Mouse (Mus musculus) intestine, embryonic 16.5 days (tissue): ENCODE data around the gene Aebp2. TPM values are rescaled to one million over a fixed set of nuclear protein-coding genes. Genes with fewer than 3 reads are reported as not detected.

Experiments
- ATAC-seq: fragments of 200-750 bp; cut with Nextera tagmentation; 2 replicates; pipeline ENCODE4 v1.8.0; 2017; ENCODE audit warnings: moderate TSS enrichment, moderate library complexity
- H3K27ac ChIP-seq: fragments of 300-500 bp; sonication (generic); 2 replicates; pipeline ENCODE4 v1.5.1; 2014; ENCODE audit warnings: mild to moderate bottlenecking, low read length
- H3K27me3 ChIP-seq: fragments of 300-500 bp; sonication (generic); replicated peaks from 2 replicates; pipeline ENCODE4 v1.6.1; 2014; ENCODE audit warnings: low read length, control low read depth, mixed read lengths; ENCODE audit not compliant: control insufficient read depth, insufficient read depth
- H3K36me3 ChIP-seq: fragments of 300-500 bp; sonication (generic); 2 replicates; pipeline ENCODE4 v1.6.1; 2014; ENCODE audit warnings: low read length, control low read depth; ENCODE audit not compliant: control insufficient read depth, insufficient read depth
- H3K4me1 ChIP-seq: fragments of 300-500 bp; sonication (generic); 2 replicates; pipeline ENCODE4 v1.6.1; 2014; ENCODE audit warnings: low read length, control low read depth, mixed read lengths; ENCODE audit not compliant: control insufficient read depth, insufficient read depth
- H3K4me2 ChIP-seq: fragments of 300-500 bp; sonication (generic); 2 replicates; pipeline ENCODE4 v1.6.1; 2014; ENCODE audit warnings: low read depth, low read length, control low read depth
- H3K4me3 ChIP-seq: fragments of 300-500 bp; sonication (generic); 2 replicates; pipeline ENCODE4 v1.5.1; 2014; ENCODE audit warnings: mild to moderate bottlenecking, low read length
- H3K9ac ChIP-seq: fragments of 300-500 bp; sonication (generic); 2 replicates; pipeline ENCODE4 v1.6.1; 2014; ENCODE audit warnings: low read depth, low read length
- H3K9me3 ChIP-seq: fragments of 300-500 bp; sonication (generic); 2 replicates; pipeline ENCODE4 v1.6.1; 2016; ENCODE audit warnings: low read length, control low read depth; ENCODE audit not compliant: control insufficient read depth
- WGBS: fragments of 180-500 bp; shearing (Covaris S2); extraction: QIAGEN DNeasy Blood & Tissue Kit; methylation state at CpG from one replicate; pipeline ENCODE4 v1.1.7; 2014; 5-methylcytosine and 5-hydroxymethylcytosine counted together
- polyA plus RNA-seq: library from polyadenylated mRNA; unstranded; fragments of >200 nt; fragmentation: Nextera tagmentation; extraction: Ambion mirVana; gene quantifications from 2 replicates; pipeline ENCODE4 v1.2.1, GENCODE M21; 2015

Gene Aebp2
- polyA plus RNA-seq, 1 experiment from 2014 or later = 7.3 TPM

GRCm38 (mm10) chr6:140676094-140676493 is 53.6 kb downstream of the Aebp2 start:
- no peaks in the 10 kb centered on the region for H3K27me3 ChIP-seq
- 0 out of 2 replicates have a peak, but pooled peaks cover 10% of the 10 kb centered on the region for H3K4me1 ChIP-seq
- no peaks in the 10 kb centered on the region for H3K36me3 ChIP-seq
- H3K9me3 ChIP-seq = no peaks in the 10 kb centered on the region
- H3K4me2 ChIP-seq = no peak overlapping the region
- no peak overlapping the region for H3K4me3 ChIP-seq
- WGBS = 91% methylated on average over 4 of the region's 4 CpGs
- ATAC-seq = no peak; the same call in 1 of the 2 replicates
- no peak overlapping the region for H3K27ac ChIP-seq
- H3K9ac ChIP-seq = no peak overlapping the region

- H3K27me3 ChIP-seq = no peaks in the 10 kb centered on the region
- H3K4me1 ChIP-seq = 0 out of 2 replicates have a peak, but pooled peaks cover 10% of the 10 kb centered on the region
- no peak overlapping the region for H3K4me2 ChIP-seq
- 35% methylated on average over 4 of the region's 4 CpGs for WGBS
- ATAC-seq = no peak
- no peaks in the 10 kb centered on the region for H3K36me3 ChIP-seq
- H3K9me3 ChIP-seq = no peaks in the 10 kb centered on the region
- no peak overlapping the region for H3K9ac ChIP-seq
- no peak overlapping the region for H3K4me3 ChIP-seq
- H3K27ac ChIP-seq = no peak overlapping the region
Measured at GRCm38 (mm10) chr6:140677041-140677440, 54.6 kb downstream of the Aebp2 start.

GRCm38 (mm10) chr6:140677960-140678359 is 55.5 kb downstream of the Aebp2 start:
- H3K4me1 ChIP-seq = 0 out of 2 replicates have a peak, but pooled peaks cover 10% of the 10 kb centered on the region
- H3K27ac ChIP-seq = no peak overlapping the region
- H3K4me2 ChIP-seq = no peak overlapping the region
- H3K27me3 ChIP-seq = no peaks in the 10 kb centered on the region
- no peak overlapping the region for H3K4me3 ChIP-seq
- 70% methylated on average over 9 of the region's 9 CpGs for whole genome bisulfite sequencing
- no peak overlapping the region for H3K9ac ChIP-seq
- H3K36me3 ChIP-seq = no peaks in the 10 kb centered on the region
- H3K9me3 ChIP-seq = no peaks in the 10 kb centered on the region
- no peak for ATAC-seq

- H3K9me3 ChIP-seq = no peaks in the 10 kb centered on the region
- no peaks in the 10 kb centered on the region for H3K27me3 ChIP-seq
- no peak for ATAC-seq
- H3K4me1 ChIP-seq = 0 out of 2 replicates have a peak, but pooled peaks cover 10% of the 10 kb centered on the region
- no peak overlapping the region for H3K27ac ChIP-seq
- WGBS = 25% methylated on average over 15 of the region's 15 CpGs
- H3K4me3 ChIP-seq = no peak overlapping the region
- H3K4me2 ChIP-seq = no peak overlapping the region
- H3K36me3 ChIP-seq = no peaks in the 10 kb centered on the region
- H3K9ac ChIP-seq = no peak overlapping the region
Measured at GRCm38 (mm10) chr6:140678658-140679271, 56.3 kb downstream of the Aebp2 start.

GRCm38 (mm10) chr6:140680713-140681112 is 58.2 kb downstream of the Aebp2 start:
- ATAC-seq = no peak
- H3K4me2 ChIP-seq = no peak overlapping the region
- 0 out of 2 replicates have a peak, but pooled peaks cover 10% of the 10 kb centered on the region for H3K4me1 ChIP-seq
- H3K27ac ChIP-seq = no peak overlapping the region
- H3K36me3 ChIP-seq = no peaks in the 10 kb centered on the region
- no peak overlapping the region for H3K9ac ChIP-seq
- 64% methylated on average over 7 of the region's 7 CpGs for WGBS
- no peaks in the 10 kb centered on the region for H3K27me3 ChIP-seq
- H3K4me3 ChIP-seq = no peak overlapping the region
- no peaks in the 10 kb centered on the region for H3K9me3 ChIP-seq

- Histone ChIP-seq H3K9ac (no peak overlapping the region), H3K4me1 (0 out of 2 replicates have a peak, but pooled peaks cover 10% of the 10 kb centered on the region), H3K27ac (no peak overlapping the region)
Measured at GRCm38 (mm10) chr6:140682829-140683228, 60.4 kb downstream of the Aebp2 start.

GRCm38 (mm10) chr6:140684403-140684802 is 61.9 kb downstream of the Aebp2 start:
- Histone ChIP-seq H3K27me3 (no peaks in the 10 kb centered on the region), H3K9me3 (no peaks in the 10 kb centered on the region), H3K36me3 (no peaks in the 10 kb centered on the region), H3K27ac (no peak overlapping the region), H3K4me2 (no peak overlapping the region), H3K9ac (no peak overlapping the region), H3K4me1 (no peaks in the 10 kb centered on the region), H3K4me3 (no peak overlapping the region)
- ATAC-seq = no peak
- WGBS = 89% methylated on average over 11 of the region's 11 CpGs

More at GRCm38 (mm10) chr6:140682829-140683228, 60.4 kb downstream of the Aebp2 start:
- no peaks in the 10 kb centered on the region for H3K36me3 ChIP-seq
- WGBS = 46% methylated on average over 13 of the region's 13 CpGs
- H3K27me3 ChIP-seq = no peaks in the 10 kb centered on the region
- ATAC-seq = no peak
- H3K4me2 ChIP-seq = no peak overlapping the region
- no peaks in the 10 kb centered on the region for H3K9me3 ChIP-seq
- H3K4me3 ChIP-seq = no peak overlapping the region

GRCm38 (mm10) chr6:140689617-140690404 is 67.3 kb downstream of the Aebp2 start:
- 68% methylated on average over 16 of the region's 16 CpGs for WGBS

GRCm38 (mm10) chr6:140692160-140692559 is 69.7 kb downstream of the Aebp2 start:
- no peak overlapping the region for H3K27ac ChIP-seq
- H3K27me3 ChIP-seq = no peaks in the 10 kb centered on the region
- H3K9me3 ChIP-seq = no peaks in the 10 kb centered on the region
- no peaks in the 10 kb centered on the region for H3K36me3 ChIP-seq
- no peak overlapping the region for H3K9ac ChIP-seq
- WGBS = 69% methylated on average over 6 of the region's 6 CpGs
- H3K4me3 ChIP-seq = no peak overlapping the region
- no peak overlapping the region for H3K4me2 ChIP-seq
- H3K4me1 ChIP-seq = no peaks in the 10 kb centered on the region
- ATAC-seq = no peak

More at GRCm38 (mm10) chr6:140689617-140690404, 67.3 kb downstream of the Aebp2 start:
- Histone ChIP-seq H3K9ac (no peak overlapping the region), H3K27ac (no peak overlapping the region), H3K4me1 (no peaks in the 10 kb centered on the region), H3K9me3 (no peaks in the 10 kb centered on the region), H3K4me3 (no peak overlapping the region), H3K27me3 (no peaks in the 10 kb centered on the region), H3K4me2 (no peak overlapping the region), H3K36me3 (no peaks in the 10 kb centered on the region)
- no peak for ATAC-seq
